Mouse (Mus musculus) forebrain, postnatal 0 days (tissue): ENCODE measurements around the gene Mark2. TPM values are rescaled to one million over a fixed set of nuclear protein-coding genes. Genes with fewer than 3 reads are reported as not detected.

Experiments
- ATAC-seq: fragments of 200-750 bp; cut with Nextera tagmentation; 2 replicates; pipeline ENCODE4 v1.8.0; 2017; ENCODE audit warnings: mild to moderate bottlenecking, moderate library complexity
- DNase-seq: peaks from one replicate; pipeline ENCODE4 v3.0.0-alpha.2; 2015
- H3K27ac ChIP-seq: fragments of 300-500 bp; sonication (generic); 2 replicates; pipeline ENCODE4 v1.5.1; 2014; ENCODE audit warnings: low read depth, mild to moderate bottlenecking, antibody characterized with exemption, low read length, moderate library complexity, mixed read lengths
- H3K27me3 ChIP-seq: fragments of 300-500 bp; sonication (generic); 2 replicates; pipeline ENCODE4 v1.6.1; 2014; ENCODE audit warnings: mild to moderate bottlenecking, low read length, mixed read lengths; ENCODE audit not compliant: insufficient read depth
- H3K36me3 ChIP-seq: fragments of 300-500 bp; sonication (generic); 2 replicates; pipeline ENCODE4 v1.6.1; 2014; ENCODE audit warnings: mild to moderate bottlenecking, moderate library complexity; ENCODE audit not compliant: insufficient read depth
- H3K4me1 ChIP-seq: fragments of 300-500 bp; sonication (generic); 2 replicates; pipeline ENCODE4 v1.6.1; 2014; ENCODE audit warnings: antibody characterized with exemption; ENCODE audit not compliant: insufficient read depth
- H3K4me2 ChIP-seq: fragments of 300-500 bp; sonication (generic); 2 replicates; pipeline ENCODE4 v1.6.1; 2014; ENCODE audit warnings: low read depth, mild to moderate bottlenecking, moderate library complexity
- H3K4me3 ChIP-seq: fragments of 300-500 bp; sonication (generic); 2 replicates; pipeline ENCODE4 v1.5.1; 2014; ENCODE audit warnings: low read depth, low read length, mixed read lengths
- H3K9ac ChIP-seq: fragments of 300-500 bp; sonication (generic); 2 replicates; pipeline ENCODE4 v1.6.1; 2014; ENCODE audit warnings: mild to moderate bottlenecking
- H3K9me3 ChIP-seq: fragments of 300-500 bp; sonication (generic); 2 replicates; pipeline ENCODE4 v1.6.1; 2016; ENCODE audit warnings: low read length
- CTCF ChIP-seq: sonication (generic); IDR thresholded peaks from 2 replicates; pipeline ENCODE4 v1.5.1; 2016; ENCODE audit warnings: antibody characterized with exemption, control low read depth, low read depth
- WGBS: fragments of 180-500 bp; shearing (Covaris S2); extraction: QIAGEN DNeasy Blood & Tissue Kit; methylation state at CpG from one replicate; pipeline ENCODE4 v1.1.7; 2014; 5-methylcytosine and 5-hydroxymethylcytosine counted together
- polyA plus RNA-seq: library from polyadenylated mRNA; unstranded; fragments of >200 nt; fragmentation: Nextera tagmentation; extraction: Ambion mirVana; gene quantifications from 2 replicates; pipeline ENCODE4 v1.2.1, GENCODE M21; 2015
- total RNA-seq: library from RNA; depleted of rRNA; stranded (reverse); fragments of >200 nt; gene quantifications from 2 replicates; pipeline ENCODE4 v1.2.3, GENCODE M21; 2014

Mark2 gene
- total and polyA plus RNA-seq, 2 experiments from 2014 or later = 35.7 to 38.7 TPM

DNA sequence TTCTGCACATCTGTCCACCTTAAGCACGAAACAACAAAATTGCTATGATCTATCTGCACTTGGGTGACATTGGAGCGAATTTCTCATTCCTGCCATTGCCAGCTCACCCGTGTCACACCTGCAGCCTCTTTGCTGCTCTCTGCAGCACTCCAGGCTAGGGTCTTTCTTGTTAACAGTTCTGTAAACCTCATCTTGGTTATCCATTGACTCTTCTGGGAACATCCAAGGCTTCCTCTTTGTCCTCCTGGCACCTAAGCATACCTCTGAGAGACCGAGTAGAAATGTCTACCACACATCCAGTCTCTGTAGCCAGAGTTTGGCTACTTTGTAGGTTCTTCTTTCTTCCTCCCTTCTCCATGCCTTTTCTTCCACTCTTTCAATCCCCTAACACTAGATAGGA, 45.7 kb downstream of the Mark2 start:
- DNase-seq = no peak
- ATAC-seq = no peak
- WGBS = 94% methylated on average over 4 of the region's 4 CpGs
- Histone ChIP-seq H3K4me3 (no peak overlapping the region), H3K9me3 (no peaks in the 10 kb centered on the region), H3K4me2 (no peak overlapping the region), H3K9ac (no peak overlapping the region), H3K4me1 (peaks cover 13% of the 10 kb centered on the region), H3K36me3 (0 out of 2 replicates have a peak, but pooled peaks cover 8% of the 10 kb centered on the region), H3K27me3 (no peaks in the 10 kb centered on the region), H3K27ac (no peak overlapping the region)
- no peak for TF ChIP-seq CTCF

- Histone ChIP-seq H3K27ac (no peak overlapping the region), H3K27me3 (no peaks in the 10 kb centered on the region), H3K4me1 (peaks cover 13% of the 10 kb centered on the region), H3K36me3 (0 out of 2 replicates have a peak, but pooled peaks cover 8% of the 10 kb centered on the region), H3K9ac (no peak overlapping the region), H3K9me3 (no peaks in the 10 kb centered on the region), H3K4me2 (no peak overlapping the region), H3K4me3 (no peak overlapping the region)
- WGBS = 75% methylated on average over 15 of the region's 15 CpGs
- TF ChIP-seq CTCF = no peak
- ATAC-seq (no peak), DNase-seq (no peak)
Observed at GRCm38 (mm10) chr19:7295071-7295658, 46.5 kb downstream of the Mark2 start.

DNA sequence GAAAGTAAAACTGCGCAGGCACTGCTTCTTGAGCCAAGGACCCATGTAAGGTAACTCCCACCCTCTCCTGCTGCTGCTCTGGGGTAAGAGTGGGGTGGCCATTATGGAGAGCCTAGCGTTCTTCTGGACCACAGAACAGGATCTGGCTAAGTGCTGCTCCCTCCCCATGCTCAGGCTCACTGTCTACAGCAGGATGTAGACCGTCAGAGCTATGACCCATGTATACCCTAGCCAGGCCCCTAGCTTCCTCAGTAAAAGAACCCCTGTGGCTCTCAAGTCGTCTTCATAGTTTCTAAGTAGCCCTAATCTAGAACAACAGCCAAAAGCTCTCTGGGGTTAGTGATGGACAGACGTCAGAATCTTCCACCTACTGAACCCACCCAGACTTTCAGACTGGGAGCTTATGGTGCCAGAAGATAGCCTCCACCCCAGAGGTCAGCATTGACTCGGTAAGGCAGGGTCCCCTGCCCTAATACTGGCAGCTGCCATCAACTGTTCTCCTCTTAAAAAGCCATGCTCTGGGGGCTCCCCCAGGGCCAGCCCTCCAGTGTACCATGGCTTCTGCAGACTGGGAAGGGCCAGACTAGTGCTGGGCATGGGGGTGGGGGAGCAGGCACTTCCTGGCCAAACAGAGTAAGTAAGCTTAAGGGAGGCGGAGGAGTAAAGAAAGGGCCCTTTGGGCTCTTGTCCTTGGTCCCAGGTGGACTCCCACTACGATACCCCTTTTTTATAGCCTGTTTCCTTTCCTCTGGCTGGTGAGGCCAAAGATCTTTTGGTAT, 47.4 kb downstream of the Mark2 start:
- Histone ChIP-seq H3K27ac (no peak overlapping the region), H3K4me3 (no peak overlapping the region), H3K9me3 (no peaks in the 10 kb centered on the region), H3K9ac (no peak overlapping the region), H3K4me2 (no peak overlapping the region), H3K4me1 (peaks cover 9% of the 10 kb centered on the region), H3K36me3 (peaks cover 14% of the 10 kb centered on the region), H3K27me3 (no peaks in the 10 kb centered on the region)
- TF ChIP-seq CTCF = no peak
- no peak for ATAC-seq
- WGBS = 81% methylated on average over 8 of the region's 8 CpGs
- DNase-seq = no peak

- TF ChIP-seq CTCF = no peak
- no peak overlapping the region for H3K27ac ChIP-seq
- H3K4me1 ChIP-seq = 0 out of 2 replicates have a peak, but pooled peaks cover 3% of the 10 kb centered on the region
- no peak for ATAC-seq
- no peaks in the 10 kb centered on the region for H3K9me3 ChIP-seq
- no peak overlapping the region for H3K4me2 ChIP-seq
- no peak overlapping the region for H3K4me3 ChIP-seq
- WGBS = 57% methylated on average over 7 of the region's 7 CpGs
- H3K27me3 ChIP-seq = no peaks in the 10 kb centered on the region
- H3K36me3 ChIP-seq = peaks cover 20% of the 10 kb centered on the region
- DNase-seq = no peak
- H3K9ac ChIP-seq = no peak overlapping the region
Observed at GRCm38 (mm10) chr19:7291958-7292709, 49.5 kb downstream of the Mark2 start.

DNA sequence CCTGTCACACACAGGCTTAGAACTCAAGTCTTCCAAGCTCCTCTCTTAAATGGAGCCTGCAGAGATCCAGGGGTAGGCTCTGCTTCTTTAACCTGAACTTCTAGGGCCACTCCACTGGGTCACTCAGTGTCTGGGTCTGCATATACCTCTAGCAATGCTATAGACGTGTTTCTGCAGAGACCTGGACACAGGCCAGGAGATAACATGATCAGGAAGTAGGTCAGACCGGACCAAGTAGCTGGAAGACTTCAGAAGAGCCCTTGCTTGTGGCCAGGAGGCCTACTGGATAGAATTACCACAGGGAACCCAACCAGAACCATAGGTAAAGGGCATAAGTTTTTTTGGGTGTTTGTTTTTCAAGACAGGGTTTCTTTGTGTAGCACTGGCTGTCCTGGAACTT, 51.9 kb downstream of the Mark2 start:
- H3K9me3 ChIP-seq = no peaks in the 10 kb centered on the region
- no peak overlapping the region for H3K9ac ChIP-seq
- H3K36me3 ChIP-seq = peaks cover 35% of the 10 kb centered on the region
- ATAC-seq (no peak), DNase-seq (no peak)
- H3K4me1 ChIP-seq = 0 out of 2 replicates have a peak, but pooled peaks cover 3% of the 10 kb centered on the region
- no peaks in the 10 kb centered on the region for H3K27me3 ChIP-seq
- TF ChIP-seq CTCF = no peak
- no peak overlapping the region for H3K4me2 ChIP-seq
- WGBS = 59% methylated on average over 2 of the region's 2 CpGs
- no peak overlapping the region for H3K4me3 ChIP-seq
- H3K27ac ChIP-seq = no peak overlapping the region

GRCm38 (mm10) chr19:7288288-7288687, 53.4 kb downstream of the Mark2 start:
- H3K4me2 ChIP-seq = no peak overlapping the region
- no peaks in the 10 kb centered on the region for H3K4me1 ChIP-seq
- H3K9me3 ChIP-seq = no peaks in the 10 kb centered on the region
- no peak for DNase-seq
- no peaks in the 10 kb centered on the region for H3K27me3 ChIP-seq
- peaks cover 50% of the 10 kb centered on the region for H3K36me3 ChIP-seq
- ATAC-seq = no peak
- TF ChIP-seq CTCF = no peak
- 82% methylated on average over 3 of the region's 3 CpGs for WGBS
- H3K4me3 ChIP-seq = no peak overlapping the region
- no peak overlapping the region for H3K27ac ChIP-seq
- H3K9ac ChIP-seq = no peak overlapping the region
